Mouse (Mus musculus): ENCODE results near the gene Fkbp8. TPM values are rescaled to one million over a fixed set of nuclear protein-coding genes. Genes with fewer than 3 reads are reported as not detected.
A peak's percentile ranks its signal among the peaks of the same experiment; 100 is the strongest.

Fkbp8 gene
- polyA plus RNA-seq, 1 experiment from 2014 or later: 353 TPM

- no peaks in the 10 kb centered on the region for H3K36me3 ChIP-seq (ENCODE audit: insufficient read depth, low read length)
- H3K4me1 ChIP-seq (ENCODE audit: insufficient read depth, low read length): peaks cover 45% of the 10 kb centered on the region
- no peak overlapping the region for H3K27ac ChIP-seq (ENCODE audit: low read length)
- H3K9me3 ChIP-seq (ENCODE audit: low read length): no peaks in the 10 kb centered on the region
- H3K9ac ChIP-seq (replicated peaks; ENCODE audit: low read length): no peak overlapping the region
- H3K27me3 ChIP-seq (ENCODE audit: insufficient read depth, low read length): no peaks in the 10 kb centered on the region
- no peak overlapping the region for H3K4me2 ChIP-seq (replicated peaks; ENCODE audit: low read depth, low read length)
- 88% methylated on average over 6 of the region's 6 CpGs for WGBS
- ATAC-seq (ENCODE audit: low FRiP score, low TSS enrichment): no peak
- H3K4me3 ChIP-seq (ENCODE audit: low read length): no peak overlapping the region
Observed at GRCm38 (mm10) chr8:70563763-70564387, 36.4 kb downstream of the Fkbp8 start.

- no peaks in the 10 kb centered on the region for H3K27me3 ChIP-seq (ENCODE audit: insufficient read depth, low read length)
- no peak for ATAC-seq (ENCODE audit: low FRiP score, low TSS enrichment)
- no peak overlapping the region for H3K9ac ChIP-seq (replicated peaks; ENCODE audit: low read length)
- no peaks in the 10 kb centered on the region for H3K36me3 ChIP-seq (ENCODE audit: insufficient read depth, low read length)
- peaks cover 41% of the 10 kb centered on the region for H3K4me1 ChIP-seq (ENCODE audit: insufficient read depth, low read length)
- no peak overlapping the region for H3K27ac ChIP-seq (ENCODE audit: low read length)
- no peak overlapping the region for H3K4me3 ChIP-seq (ENCODE audit: low read length)
- no peaks in the 10 kb centered on the region for H3K9me3 ChIP-seq (ENCODE audit: low read length)
- no peak overlapping the region for H3K4me2 ChIP-seq (replicated peaks; ENCODE audit: low read depth, low read length)
- WGBS: 64% methylated on average over 3 of the region's 3 CpGs
Observed at GRCm38 (mm10) chr8:70564696-70565235, 37.2 kb downstream of the Fkbp8 start.

- Histone ChIP-seq H3K4me3 (ENCODE audit: low read length) (no peak overlapping the region), H3K27me3 (ENCODE audit: insufficient read depth, low read length) (no peaks in the 10 kb centered on the region), H3K36me3 (ENCODE audit: insufficient read depth, low read length) (no peaks in the 10 kb centered on the region), H3K27ac (ENCODE audit: low read length) (no peak overlapping the region), H3K9me3 (ENCODE audit: low read length) (no peaks in the 10 kb centered on the region), H3K4me2 (replicated peaks; ENCODE audit: low read depth, low read length) (no peak overlapping the region), H3K9ac (replicated peaks; ENCODE audit: low read length) (no peak overlapping the region), H3K4me1 (ENCODE audit: insufficient read depth, low read length) (peaks cover 38% of the 10 kb centered on the region)
- WGBS: 58% methylated on average over 3 of the region's 3 CpGs
- ATAC-seq (ENCODE audit: low FRiP score, low TSS enrichment): no peak
Observed at GRCm38 (mm10) chr8:70565561-70565960, 38.0 kb downstream of the Fkbp8 start.

- no peak overlapping the region for H3K27ac ChIP-seq (ENCODE audit: low read length)
- no peak overlapping the region for H3K4me2 ChIP-seq (replicated peaks; ENCODE audit: low read depth, low read length)
- H3K9ac ChIP-seq (replicated peaks; ENCODE audit: low read length): no peak overlapping the region
- H3K4me1 ChIP-seq (ENCODE audit: insufficient read depth, low read length): peaks cover 18% of the 10 kb centered on the region
- H3K27me3 ChIP-seq (ENCODE audit: insufficient read depth, low read length): no peaks in the 10 kb centered on the region
- 0 out of 2 replicates have a peak, but pooled peaks cover 5% of the 10 kb centered on the region for H3K36me3 ChIP-seq (ENCODE audit: insufficient read depth, low read length)
- H3K9me3 ChIP-seq (ENCODE audit: low read length): no peaks in the 10 kb centered on the region
- ATAC-seq (ENCODE audit: low FRiP score, low TSS enrichment): no peak
- no peak overlapping the region for H3K4me3 ChIP-seq (ENCODE audit: low read length)
Observed at GRCm38 (mm10) chr8:70570360-70570759, 42.8 kb downstream of the Fkbp8 start.

- H3K36me3 ChIP-seq (ENCODE audit: insufficient read depth, low read length): 0 out of 2 replicates have a peak, but pooled peaks cover 5% of the 10 kb centered on the region
- H3K27me3 ChIP-seq (ENCODE audit: insufficient read depth, low read length): no peaks in the 10 kb centered on the region
- 80% methylated on average over 6 of the region's 6 CpGs for WGBS
- H3K9ac ChIP-seq (replicated peaks; ENCODE audit: low read length): no peak overlapping the region
- H3K27ac ChIP-seq (ENCODE audit: low read length): no peak overlapping the region
- no peak overlapping the region for H3K4me2 ChIP-seq (replicated peaks; ENCODE audit: low read depth, low read length)
- no peak for ATAC-seq (ENCODE audit: low FRiP score, low TSS enrichment)
- no peaks in the 10 kb centered on the region for H3K9me3 ChIP-seq (ENCODE audit: low read length)
- H3K4me3 ChIP-seq (ENCODE audit: low read length): no peak overlapping the region
- H3K4me1 ChIP-seq (ENCODE audit: insufficient read depth, low read length): peaks cover 12% of the 10 kb centered on the region; the same call in 1 of the 2 replicates
Observed at GRCm38 (mm10) chr8:70570990-70571389, 43.5 kb downstream of the Fkbp8 start.

- ATAC-seq (ENCODE audit: low FRiP score, low TSS enrichment): no peak
- Histone ChIP-seq H3K27ac (ENCODE audit: low read length) (peak overlapping the region; percentile 35; the same call in 1 of the 2 replicates), H3K4me3 (ENCODE audit: low read length) (no peak overlapping the region)
Observed at GRCm38 (mm10) chr8:70574302-70574701, 46.8 kb downstream of the Fkbp8 start.

GRCm38 (mm10) chr8:70574915-70575314, 47.4 kb downstream of the Fkbp8 start:
- Histone ChIP-seq H3K27me3 (ENCODE audit: insufficient read depth, low read length) (no peaks in the 10 kb centered on the region), H3K27ac (ENCODE audit: low read length) (peak overlapping the region; percentile 35; the same call in 1 of the 2 replicates), H3K9me3 (ENCODE audit: low read length) (no peaks in the 10 kb centered on the region), H3K4me1 (ENCODE audit: insufficient read depth, low read length) (peaks cover 12% of the 10 kb centered on the region; the same call in 1 of the 2 replicates), H3K36me3 (ENCODE audit: insufficient read depth, low read length) (peaks cover 20% of the 10 kb centered on the region), H3K4me3 (ENCODE audit: low read length) (no peak overlapping the region), H3K4me2 (replicated peaks; ENCODE audit: low read depth, low read length) (no peak overlapping the region), H3K9ac (replicated peaks; ENCODE audit: low read length) (no peak overlapping the region)
- peak; percentile 49; the same call in 1 of the 2 replicates for ATAC-seq (ENCODE audit: low FRiP score, low TSS enrichment)
- WGBS: 52% methylated on average over 4 of the region's 4 CpGs

More at GRCm38 (mm10) chr8:70574302-70574701, 46.8 kb downstream of the Fkbp8 start:
- Histone ChIP-seq H3K27me3 (ENCODE audit: insufficient read depth, low read length) (no peaks in the 10 kb centered on the region), H3K4me2 (replicated peaks; ENCODE audit: low read depth, low read length) (no peak overlapping the region), H3K4me1 (ENCODE audit: insufficient read depth, low read length) (peaks cover 12% of the 10 kb centered on the region; the same call in 1 of the 2 replicates), H3K9me3 (ENCODE audit: low read length) (no peaks in the 10 kb centered on the region), H3K36me3 (ENCODE audit: insufficient read depth, low read length) (peaks cover 18% of the 10 kb centered on the region), H3K9ac (replicated peaks; ENCODE audit: low read length) (no peak overlapping the region)

- WGBS: 94% methylated on average over 3 of the region's 3 CpGs
- Histone ChIP-seq H3K4me1 (ENCODE audit: insufficient read depth, low read length) (peaks cover 8% of the 10 kb centered on the region; the same call in 1 of the 2 replicates), H3K9ac (replicated peaks; ENCODE audit: low read length) (no peak overlapping the region), H3K27me3 (ENCODE audit: insufficient read depth, low read length) (no peaks in the 10 kb centered on the region), H3K4me3 (ENCODE audit: low read length) (no peak overlapping the region), H3K36me3 (ENCODE audit: insufficient read depth, low read length) (peaks cover 39% of the 10 kb centered on the region), H3K27ac (ENCODE audit: low read length) (no peak overlapping the region), H3K4me2 (replicated peaks; ENCODE audit: low read depth, low read length) (no peak overlapping the region), H3K9me3 (ENCODE audit: low read length) (no peaks in the 10 kb centered on the region)
- no peak for ATAC-seq (ENCODE audit: low FRiP score, low TSS enrichment)
Observed at GRCm38 (mm10) chr8:70577207-70577606, 49.7 kb downstream of the Fkbp8 start.

GRCm38 (mm10) chr8:70583476-70584387, 56.2 kb downstream of the Fkbp8 start:
- no peaks in the 10 kb centered on the region for H3K27me3 ChIP-seq (ENCODE audit: insufficient read depth, low read length)
- H3K9me3 ChIP-seq (ENCODE audit: low read length): no peaks in the 10 kb centered on the region
- 91% methylated on average over 18 of the region's 18 CpGs for WGBS
- no peak overlapping the region for H3K27ac ChIP-seq (ENCODE audit: low read length)
- H3K36me3 ChIP-seq (ENCODE audit: insufficient read depth, low read length): peaks cover 53% of the 10 kb centered on the region
- no peaks in the 10 kb centered on the region for H3K4me1 ChIP-seq (ENCODE audit: insufficient read depth, low read length)
- no peak overlapping the region for H3K4me3 ChIP-seq (ENCODE audit: low read length)
- H3K4me2 ChIP-seq (replicated peaks; ENCODE audit: low read depth, low read length): no peak overlapping the region
- no peak for ATAC-seq (ENCODE audit: low FRiP score, low TSS enrichment)
- H3K9ac ChIP-seq (replicated peaks; ENCODE audit: low read length): no peak overlapping the region

Data from kidney, embryonic 16.5 days (tissue).